Mouse (Mus musculus) kidney, adult 2 months (tissue): ENCODE data around the gene Glcci1.

Source experiments
- CTCF ChIP-seq: fragments of 200-500 bp; conservative IDR thresholded peaks from 2 replicates; pipeline ENCODE4 v1.5.1; 2011; ENCODE audit warnings: low read depth, mild to moderate bottlenecking, control low read depth, low read length, moderate library complexity, mixed read lengths; ENCODE audit not compliant: insufficient read depth, insufficient read length
- POLR2A ChIP-seq: fragments of 200-500 bp; IDR thresholded peaks from one replicate; pipeline ENCODE4 v1.6.1; 2011; ENCODE audit warnings: low read depth, low read length, control low read depth

DNA sequence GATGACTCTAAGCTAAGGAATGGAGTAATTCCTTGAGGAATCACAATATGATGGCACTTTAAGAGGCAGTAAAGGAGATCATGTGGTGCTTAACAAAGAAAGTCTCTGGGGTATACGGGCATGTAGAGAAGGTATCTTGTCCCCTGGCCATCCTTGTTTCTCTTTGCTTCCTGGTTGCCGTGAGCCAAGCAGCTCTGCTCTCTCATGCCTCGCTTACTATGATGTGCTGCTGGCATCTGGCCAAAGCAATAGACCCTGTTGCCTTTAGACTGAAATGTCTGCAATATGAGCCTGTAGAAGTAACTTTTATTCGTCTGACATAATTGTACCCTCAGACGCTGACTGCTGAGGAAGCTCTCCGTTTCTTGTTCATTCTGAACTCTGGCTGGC is 11.5 kb upstream of the Glcci1 start:
- TF ChIP-seq POLR2A (no peak), CTCF (no peak)
